Mouse (Mus musculus) heart, postnatal 0 days (tissue): ENCODE measurements around the gene Lingo2.

Experiments
- CTCF ChIP-seq: IDR thresholded peaks from 2 replicates; pipeline ENCODE4 v1.5.1; 2016; ENCODE audit warnings: antibody characterized with exemption, control low read depth, low read depth
- EP300 ChIP-seq: IDR thresholded peaks from 2 replicates; pipeline ENCODE4 v1.6.1; 2016; ENCODE audit warnings: antibody characterized with exemption, low read depth

GRCm38 (mm10) chr4:36183643-36184042 is 767.9 kb downstream of the Lingo2 start:
- no peak for TF ChIP-seq CTCF
- TF ChIP-seq EP300, result no peak
